Mouse (Mus musculus): Measurements from ENCODE around the gene Tll2. TPM values are rescaled to one million over a fixed set of nuclear protein-coding genes. Genes with fewer than 3 reads are reported as not detected.

The Tll2 gene
- polyA plus RNA-seq (2014; fragmentation: Nextera tagmentation; extraction: Ambion mirVana): 0.95 and 1.1 TPM in 2 replicates

DNA sequence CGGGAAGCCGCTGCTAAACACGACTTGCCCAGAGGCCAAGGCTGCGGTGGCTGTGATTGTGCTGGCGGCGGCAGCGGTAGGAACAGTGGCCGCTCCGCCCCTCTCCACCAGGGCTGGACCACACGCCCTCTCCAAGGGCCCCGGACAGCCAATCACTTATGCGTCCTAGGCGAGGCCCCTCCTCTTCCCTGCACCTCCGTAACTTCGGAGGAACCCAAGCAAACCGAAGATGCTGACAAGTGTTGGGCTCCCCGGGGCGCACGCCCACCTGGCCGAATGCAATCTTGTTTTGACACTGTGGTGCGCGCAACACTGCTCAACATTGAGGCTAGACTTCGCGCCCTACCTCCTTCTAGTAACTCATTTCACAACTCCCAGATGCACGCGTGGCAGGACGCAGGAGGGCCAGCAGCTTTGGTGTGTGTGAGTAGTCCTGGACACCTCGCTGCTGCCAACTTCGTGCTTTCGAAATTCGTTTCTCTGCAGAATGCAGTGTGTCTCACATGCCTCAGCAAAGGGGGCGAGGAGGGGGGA, at the start of gene Tll2:
Gene Tll2, minus strand, starts transcription at position 25 of the 534 bp plus-strand sequence.
- H3K4me3 ChIP-seq (ENCODE audit: low read depth, low read length): peak within 1 kb of the TSS; percentile 43
- H3K4me2 ChIP-seq (ENCODE audit: low read depth, low read length, severe bottlenecking): peak within 1 kb of the TSS; percentile 97
- H3K4me1 ChIP-seq (replicated peaks; ENCODE audit: control insufficient read depth, insufficient read depth, low read length): peaks cover 3% of the 10 kb centered on the region; the same call in 1 of the 2 replicates
- peak; percentile 88 for DNase-seq (ENCODE audit: low spot score)
- no peaks in the 10 kb centered on the region for H3K9me3 ChIP-seq (ENCODE audit: control insufficient read depth, low read length)
- H3K36me3 ChIP-seq (ENCODE audit: control insufficient read depth, insufficient read depth, low read length): no peaks in the 10 kb centered on the region
- 2% methylated on average over 32 of the region's 32 CpGs for WGBS
- H3K9ac ChIP-seq (ENCODE audit: low read length): peak within 1 kb of the TSS; percentile 39
- no peak within 1 kb of the TSS for H3K27ac ChIP-seq (ENCODE audit: low read depth, low read length)
- peak; percentile 95 for ATAC-seq (replicated peaks; ENCODE audit: low FRiP score)
- peaks cover 33% of the 10 kb centered on the region for H3K27me3 ChIP-seq (ENCODE audit: control insufficient read depth, insufficient read depth, low read length)

- ATAC-seq (replicated peaks; ENCODE audit: low FRiP score) (no peak), DNase-seq (ENCODE audit: low spot score) (no peak)
- 90% methylated on average over 5 of the region's 5 CpGs for WGBS
- Histone ChIP-seq H3K4me3 (ENCODE audit: low read depth, low read length) (no peak overlapping the region), H3K9ac (ENCODE audit: low read length) (no peak overlapping the region), H3K4me2 (ENCODE audit: low read depth, low read length, severe bottlenecking) (no peak overlapping the region), H3K36me3 (ENCODE audit: control insufficient read depth, insufficient read depth, low read length) (no peaks in the 10 kb centered on the region; the same call in 1 of the 2 replicates), H3K27ac (ENCODE audit: low read depth, low read length) (no peak overlapping the region), H3K4me1 (replicated peaks; ENCODE audit: control insufficient read depth, insufficient read depth, low read length) (no peaks in the 10 kb centered on the region), H3K9me3 (ENCODE audit: control insufficient read depth, low read length) (no peaks in the 10 kb centered on the region), H3K27me3 (ENCODE audit: control insufficient read depth, insufficient read depth, low read length) (no peaks in the 10 kb centered on the region)
Measured at GRCm38 (mm10) chr19:41254584-41254983, 47.9 kb upstream of the Tll2 start.

DNA sequence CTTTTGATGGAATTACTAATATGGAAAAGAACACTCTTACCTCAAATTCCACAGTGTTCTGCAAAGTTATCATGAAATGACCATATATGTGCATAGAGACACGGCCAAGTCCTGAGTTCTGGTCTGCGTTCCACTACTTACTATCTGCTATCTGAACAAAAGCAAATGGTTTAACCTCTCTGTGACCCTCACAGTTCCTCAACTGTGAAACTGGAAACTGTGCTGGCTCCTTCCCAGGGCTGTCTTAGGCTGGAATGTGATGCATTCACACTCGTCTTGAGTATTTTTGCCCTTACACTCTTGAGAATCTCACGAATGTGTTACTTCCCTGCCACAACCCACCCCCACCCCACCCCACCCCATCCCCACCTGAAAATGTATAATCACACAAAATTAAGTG, 42.3 kb upstream of the Tll2 start:
- no peaks in the 10 kb centered on the region for H3K9me3 ChIP-seq (ENCODE audit: control insufficient read depth, low read length)
- ATAC-seq (replicated peaks; ENCODE audit: low FRiP score) (no peak), DNase-seq (ENCODE audit: low spot score) (no peak)
- H3K4me1 ChIP-seq (replicated peaks; ENCODE audit: control insufficient read depth, insufficient read depth, low read length): no peaks in the 10 kb centered on the region
- no peak overlapping the region for H3K9ac ChIP-seq (ENCODE audit: low read length)
- no peak overlapping the region for H3K27ac ChIP-seq (ENCODE audit: low read depth, low read length)
- H3K36me3 ChIP-seq (ENCODE audit: control insufficient read depth, insufficient read depth, low read length): no peaks in the 10 kb centered on the region
- H3K4me2 ChIP-seq (ENCODE audit: low read depth, low read length, severe bottlenecking): no peak overlapping the region
- H3K4me3 ChIP-seq (ENCODE audit: low read depth, low read length): no peak overlapping the region
- WGBS: 81% methylated on average over 4 of the region's 4 CpGs
- no peaks in the 10 kb centered on the region for H3K27me3 ChIP-seq (ENCODE audit: control insufficient read depth, insufficient read depth, low read length)

GRCm38 (mm10) chr19:41248271-41248670, 41.6 kb upstream of the Tll2 start:
- Histone ChIP-seq H3K9me3 (ENCODE audit: control insufficient read depth, low read length) (no peaks in the 10 kb centered on the region), H3K4me1 (replicated peaks; ENCODE audit: control insufficient read depth, insufficient read depth, low read length) (no peaks in the 10 kb centered on the region), H3K36me3 (ENCODE audit: control insufficient read depth, insufficient read depth, low read length) (no peaks in the 10 kb centered on the region), H3K4me2 (ENCODE audit: low read depth, low read length, severe bottlenecking) (no peak overlapping the region), H3K9ac (ENCODE audit: low read length) (no peak overlapping the region), H3K4me3 (ENCODE audit: low read depth, low read length) (no peak overlapping the region), H3K27me3 (ENCODE audit: control insufficient read depth, insufficient read depth, low read length) (no peaks in the 10 kb centered on the region), H3K27ac (ENCODE audit: low read depth, low read length) (no peak overlapping the region)
- WGBS: 94% methylated on average over 3 of the region's 3 CpGs
- no peak for ATAC-seq (replicated peaks; ENCODE audit: low FRiP score)
- DNase-seq (ENCODE audit: low spot score): no peak

- no peaks in the 10 kb centered on the region for H3K9me3 ChIP-seq (ENCODE audit: control insufficient read depth, low read length)
- no peak overlapping the region for H3K9ac ChIP-seq (ENCODE audit: low read length)
- H3K27me3 ChIP-seq (ENCODE audit: control insufficient read depth, insufficient read depth, low read length): no peaks in the 10 kb centered on the region
- DNase-seq (ENCODE audit: low spot score) (no peak), ATAC-seq (replicated peaks; ENCODE audit: low FRiP score) (no peak)
- no peak overlapping the region for H3K4me2 ChIP-seq (ENCODE audit: low read depth, low read length, severe bottlenecking)
- no peaks in the 10 kb centered on the region for H3K4me1 ChIP-seq (replicated peaks; ENCODE audit: control insufficient read depth, insufficient read depth, low read length)
- WGBS: 84% methylated on average over 4 of the region's 4 CpGs
- no peaks in the 10 kb centered on the region; the same call in 1 of the 2 replicates for H3K36me3 ChIP-seq (ENCODE audit: control insufficient read depth, insufficient read depth, low read length)
- no peak overlapping the region for H3K27ac ChIP-seq (ENCODE audit: low read depth, low read length)
- no peak overlapping the region for H3K4me3 ChIP-seq (ENCODE audit: low read depth, low read length)
Measured at GRCm38 (mm10) chr19:41246271-41246670, 39.6 kb upstream of the Tll2 start.

DNA sequence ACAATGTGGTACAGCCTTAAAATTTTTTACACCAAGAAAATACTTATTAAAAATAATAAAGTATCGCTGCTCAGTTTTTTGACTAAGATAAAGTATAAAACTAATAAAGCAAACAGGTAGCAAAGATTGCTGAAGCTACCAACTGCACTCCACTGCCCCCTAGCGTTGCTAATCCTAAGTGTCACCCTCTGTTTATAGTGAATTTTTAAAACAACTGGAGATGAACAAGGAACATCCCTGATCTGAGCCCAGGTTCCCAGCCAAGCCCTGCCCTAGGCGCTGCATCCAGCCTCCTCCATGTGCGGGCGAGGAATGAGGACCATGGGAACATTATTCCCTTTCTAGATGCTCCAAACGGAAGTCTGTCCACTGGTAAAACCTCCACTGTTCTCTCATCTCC, 37.9 kb upstream of the Tll2 start:
- Histone ChIP-seq H3K4me3 (ENCODE audit: low read depth, low read length) (no peak overlapping the region), H3K27ac (ENCODE audit: low read depth, low read length) (no peak overlapping the region), H3K9me3 (ENCODE audit: control insufficient read depth, low read length) (no peaks in the 10 kb centered on the region), H3K36me3 (ENCODE audit: control insufficient read depth, insufficient read depth, low read length) (no peaks in the 10 kb centered on the region; the same call in 1 of the 2 replicates), H3K4me2 (ENCODE audit: low read depth, low read length, severe bottlenecking) (no peak overlapping the region), H3K27me3 (ENCODE audit: control insufficient read depth, insufficient read depth, low read length) (no peaks in the 10 kb centered on the region), H3K4me1 (replicated peaks; ENCODE audit: control insufficient read depth, insufficient read depth, low read length) (no peaks in the 10 kb centered on the region), H3K9ac (ENCODE audit: low read length) (no peak overlapping the region)
- ATAC-seq (replicated peaks; ENCODE audit: low FRiP score) (no peak), DNase-seq (ENCODE audit: low spot score) (peak; percentile 63)
- WGBS: 63% methylated on average over 6 of the region's 6 CpGs

GRCm38 (mm10) chr19:41241997-41242396, 35.4 kb upstream of the Tll2 start:
- no peaks in the 10 kb centered on the region; the same call in 1 of the 2 replicates for H3K36me3 ChIP-seq (ENCODE audit: control insufficient read depth, insufficient read depth, low read length)
- no peak overlapping the region for H3K4me2 ChIP-seq (ENCODE audit: low read depth, low read length, severe bottlenecking)
- DNase-seq (ENCODE audit: low spot score) (no peak), ATAC-seq (replicated peaks; ENCODE audit: low FRiP score) (no peak)
- no peaks in the 10 kb centered on the region for H3K4me1 ChIP-seq (replicated peaks; ENCODE audit: control insufficient read depth, insufficient read depth, low read length)
- no peak overlapping the region for H3K4me3 ChIP-seq (ENCODE audit: low read depth, low read length)
- WGBS: 95% methylated on average over 5 of the region's 5 CpGs
- H3K9ac ChIP-seq (ENCODE audit: low read length): no peak overlapping the region
- H3K27me3 ChIP-seq (ENCODE audit: control insufficient read depth, insufficient read depth, low read length): no peaks in the 10 kb centered on the region
- no peaks in the 10 kb centered on the region for H3K9me3 ChIP-seq (ENCODE audit: control insufficient read depth, low read length)
- H3K27ac ChIP-seq (ENCODE audit: low read depth, low read length): no peak overlapping the region

DNA sequence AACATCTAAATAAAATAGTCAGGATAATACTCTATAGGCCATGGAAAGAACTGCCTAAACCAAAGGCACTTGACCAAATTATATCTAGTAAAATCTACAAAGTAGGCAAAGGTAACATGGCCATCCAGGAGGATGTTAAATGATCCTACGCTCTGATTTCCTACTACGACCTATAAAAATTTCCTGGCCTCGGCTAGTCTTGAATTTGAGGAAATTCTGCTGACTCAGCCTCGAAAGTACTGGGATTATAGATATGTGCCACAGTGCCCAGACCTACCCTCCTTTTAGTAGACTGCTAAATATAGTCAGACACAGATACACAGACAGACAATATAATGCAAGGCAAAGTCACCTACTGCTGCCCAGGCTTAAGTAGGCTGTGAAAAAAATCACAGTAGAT, 27.1 kb upstream of the Tll2 start:
- Histone ChIP-seq H3K27ac (ENCODE audit: low read depth, low read length) (no peak overlapping the region), H3K9me3 (ENCODE audit: control insufficient read depth, low read length) (no peaks in the 10 kb centered on the region), H3K9ac (ENCODE audit: low read length) (no peak overlapping the region), H3K4me3 (ENCODE audit: low read depth, low read length) (no peak overlapping the region), H3K27me3 (ENCODE audit: control insufficient read depth, insufficient read depth, low read length) (no peaks in the 10 kb centered on the region), H3K4me1 (replicated peaks; ENCODE audit: control insufficient read depth, insufficient read depth, low read length) (no peaks in the 10 kb centered on the region), H3K36me3 (ENCODE audit: control insufficient read depth, insufficient read depth, low read length) (peaks cover 4% of the 10 kb centered on the region), H3K4me2 (ENCODE audit: low read depth, low read length, severe bottlenecking) (no peak overlapping the region)
- ATAC-seq (replicated peaks; ENCODE audit: low FRiP score): no peak
- no peak for DNase-seq (ENCODE audit: low spot score)
- WGBS: 93% methylated on average over 4 of the region's 4 CpGs

DNA sequence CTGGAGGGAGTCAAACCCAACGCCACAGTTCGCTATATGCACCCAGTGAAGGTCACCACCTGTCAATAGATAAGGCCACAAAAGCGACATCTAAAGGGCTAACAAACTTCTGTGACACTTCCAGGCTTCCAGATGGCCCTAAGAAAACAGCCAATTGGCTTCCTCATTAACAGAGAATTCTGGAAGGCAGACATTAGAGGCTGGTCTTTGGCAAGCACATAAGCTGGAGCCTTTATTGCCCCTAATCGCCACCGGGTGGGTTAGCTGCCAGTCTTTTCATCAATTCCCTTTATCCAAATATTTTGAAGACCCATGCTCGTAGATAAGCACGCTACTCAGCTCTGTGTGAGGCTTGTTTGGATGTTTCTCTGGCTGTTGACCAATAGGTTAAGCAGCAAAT, 1.7 kb upstream of the Tll2 start:
- Histone ChIP-seq H3K27me3 (ENCODE audit: control insufficient read depth, insufficient read depth, low read length) (peaks cover 29% of the 10 kb centered on the region), H3K9me3 (ENCODE audit: control insufficient read depth, low read length) (no peaks in the 10 kb centered on the region), H3K36me3 (ENCODE audit: control insufficient read depth, insufficient read depth, low read length) (no peaks in the 10 kb centered on the region), H3K4me2 (ENCODE audit: low read depth, low read length, severe bottlenecking) (no peak overlapping the region), H3K9ac (ENCODE audit: low read length) (no peak overlapping the region), H3K4me1 (replicated peaks; ENCODE audit: control insufficient read depth, insufficient read depth, low read length) (peaks cover 3% of the 10 kb centered on the region; the same call in 1 of the 2 replicates), H3K4me3 (ENCODE audit: low read depth, low read length) (no peak overlapping the region), H3K27ac (ENCODE audit: low read depth, low read length) (no peak overlapping the region)
- 68% methylated on average over 7 of the region's 7 CpGs for whole genome bisulfite sequencing
- DNase-seq (ENCODE audit: low spot score) (no peak), ATAC-seq (replicated peaks; ENCODE audit: low FRiP score) (no peak)
